Mouse (Mus musculus) cerebellum, adult 9-10 months (tissue): ENCODE data around the gene Map3k11.
"Not testable (repeated sequence)": the region's sequence is repeated elsewhere in the genome, so short reads cannot be mapped to it uniquely, and the experiment has no call there.

ENCODE experiments used
- DNase-seq: peaks from one replicate; pipeline ENCODE4 v3.0.0; 2022

Map3k11 gene

DNA sequence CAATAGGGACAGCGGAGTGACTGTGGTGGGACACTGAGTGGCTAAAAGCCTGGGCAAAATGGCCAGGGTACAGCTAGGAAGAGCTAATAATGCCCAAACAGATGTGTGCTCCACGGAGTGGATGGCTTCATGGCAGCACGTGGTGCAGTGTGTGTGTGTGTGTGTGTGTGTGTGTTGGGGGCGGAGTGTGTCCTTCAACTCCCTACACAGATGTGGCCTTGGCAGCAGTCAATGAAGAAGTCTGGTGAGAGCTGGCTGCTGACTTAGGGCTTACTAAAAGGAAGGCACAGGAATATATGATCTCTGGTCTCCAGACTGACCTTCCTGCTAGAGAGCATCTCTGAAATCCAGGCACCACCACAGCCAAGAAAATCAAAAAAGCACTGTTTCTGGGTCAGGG lies 20.2 kb upstream of the Map3k11 start:
- DNase-seq: no peak

DNA sequence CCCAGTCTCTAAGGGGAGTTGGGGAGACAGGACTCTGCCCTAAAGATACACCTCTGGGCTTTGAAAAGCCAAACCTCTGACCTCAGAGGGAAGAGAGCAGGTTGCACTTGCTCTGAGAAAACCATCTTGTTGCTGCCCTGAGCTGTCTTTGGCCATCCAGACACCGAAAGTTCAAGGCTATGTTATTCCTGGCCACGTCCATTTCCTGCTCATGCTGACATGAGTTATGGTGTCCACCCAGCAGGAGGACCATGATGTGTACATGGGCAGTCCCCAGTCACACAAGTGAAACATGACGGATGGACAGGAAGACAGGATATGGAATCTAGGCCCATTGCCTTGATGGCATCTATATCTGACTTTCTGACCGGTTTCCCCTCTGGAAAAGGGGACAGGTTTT lies 8.1 kb upstream of the Map3k11 start:
- DNase-seq: no peak

DNA sequence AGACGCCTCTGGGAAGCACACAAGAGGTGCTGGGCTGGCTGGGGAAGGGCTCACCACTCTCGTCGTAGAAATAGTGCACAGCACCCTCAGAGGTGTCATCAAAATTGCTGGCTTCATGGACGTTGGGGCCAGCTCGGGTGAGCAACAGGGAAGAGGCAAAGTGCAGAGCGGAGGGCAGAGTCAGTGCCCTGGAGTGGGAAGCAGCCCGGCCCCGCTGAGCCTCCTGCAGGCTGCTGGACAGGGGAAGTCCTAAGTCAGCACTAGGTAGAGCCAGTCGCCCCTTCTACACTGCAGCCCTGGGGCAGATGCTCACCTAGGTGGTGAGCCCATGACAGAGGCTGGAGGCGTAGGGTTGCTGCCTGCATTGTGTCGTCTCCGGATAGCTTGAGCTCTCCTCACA lies 4.3 kb upstream of the Map3k11 start:
- no peak for DNase-seq

DNA sequence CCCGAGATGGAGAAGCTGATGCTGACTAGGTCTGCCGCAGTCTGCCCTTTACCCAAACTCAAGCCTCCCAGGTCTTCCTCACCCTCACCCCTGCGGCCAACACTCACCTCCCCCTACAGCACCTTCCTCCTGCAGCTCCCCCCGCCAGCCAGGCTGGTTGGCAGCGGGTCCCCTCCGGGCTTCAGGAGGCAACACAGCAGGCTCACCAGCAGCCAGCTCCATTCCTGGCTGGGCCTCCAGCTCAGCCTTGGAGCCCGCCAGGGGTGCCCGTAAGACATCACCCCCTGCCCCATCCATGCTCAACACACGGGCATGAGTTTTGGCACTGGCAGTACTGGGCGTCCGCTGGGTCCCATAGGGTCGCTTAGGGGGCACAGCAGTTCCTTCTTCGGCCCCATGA lies 3.6 kb upstream of the Map3k11 start:
- DNase-seq: no peak

DNA sequence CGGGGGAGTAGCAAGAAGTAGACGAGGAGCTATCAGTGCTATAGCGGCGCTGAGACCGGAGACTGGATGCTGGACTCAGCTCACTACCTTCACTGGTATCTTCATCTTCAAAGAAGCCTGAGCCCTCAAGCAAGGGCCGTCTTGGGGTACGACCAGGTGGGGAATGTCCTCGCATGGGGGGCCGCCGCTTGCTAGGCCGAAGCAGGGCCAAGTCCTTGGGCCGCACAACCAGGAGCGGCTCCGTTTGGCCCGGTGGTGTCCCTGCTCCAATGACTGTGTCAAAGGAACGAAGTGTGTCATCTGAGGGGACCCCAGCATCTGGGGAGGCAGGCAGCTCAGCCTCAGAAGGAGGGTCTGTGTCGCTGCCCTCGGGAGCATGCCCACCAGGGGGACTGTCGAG lies 3.1 kb upstream of the Map3k11 start:
- DNase-seq: no peak

DNA sequence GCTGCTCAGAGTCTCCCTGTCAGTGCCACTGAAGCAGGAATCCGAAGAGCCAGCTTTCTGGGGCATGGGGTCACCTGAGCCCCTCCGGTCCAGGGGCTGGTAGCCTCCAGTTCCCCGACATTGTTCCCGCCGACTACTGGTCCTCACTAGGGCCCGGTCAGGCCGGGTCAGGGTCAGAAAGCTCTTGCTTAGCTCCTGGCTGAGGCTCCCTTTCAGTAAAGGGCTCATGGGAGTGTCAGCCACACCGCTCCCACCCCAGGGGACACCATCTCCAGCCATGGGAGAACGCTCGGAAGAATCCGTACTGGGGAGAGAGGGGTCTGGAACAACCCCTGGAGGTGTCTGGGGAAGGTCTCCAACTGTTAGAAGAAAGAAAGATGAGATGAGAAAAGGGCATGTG lies 2.7 kb upstream of the Map3k11 start:
- DNase-seq: no peak

DNA sequence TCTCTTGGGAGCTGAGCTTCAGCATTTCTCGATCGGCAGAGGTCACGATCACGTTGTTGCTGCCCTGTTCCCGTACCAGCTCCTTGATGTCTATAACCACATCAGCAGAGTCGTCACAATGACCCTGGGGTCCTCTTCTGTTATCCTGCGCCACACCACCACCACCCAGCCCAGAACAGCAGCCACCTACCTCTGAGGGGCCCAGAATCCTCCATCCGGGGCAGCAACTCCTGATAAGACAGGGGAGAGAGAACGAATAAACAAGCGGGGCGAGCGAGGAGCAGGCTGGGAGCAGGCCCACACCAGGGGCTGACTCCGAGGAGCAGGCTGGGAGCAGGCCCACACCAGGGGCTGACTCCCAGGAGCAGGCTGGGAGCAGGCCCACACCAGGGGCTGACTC lies 2.1 kb upstream of the Map3k11 start:
- no peak for DNase-seq

DNA sequence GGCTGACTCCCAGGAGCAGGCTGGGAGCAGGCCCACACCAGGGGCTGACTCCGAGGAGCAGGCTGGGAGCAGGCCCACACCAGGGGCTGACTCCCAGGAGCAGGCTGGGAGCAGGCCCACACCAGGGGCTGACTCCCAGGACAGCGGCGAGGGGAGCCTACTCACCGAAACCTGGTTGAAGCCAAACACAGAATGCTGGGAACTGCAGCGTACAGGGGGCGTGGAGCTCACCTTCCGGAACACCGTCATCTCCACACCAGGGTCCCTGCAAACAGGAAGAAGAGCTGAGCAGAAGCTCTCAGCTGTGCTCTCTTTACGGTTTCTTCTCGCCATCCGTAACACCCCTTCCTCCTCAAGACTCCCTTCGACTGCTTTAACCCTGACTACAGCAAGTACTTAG lies 1.6 kb upstream of the Map3k11 start:
- not testable (repeated sequence) for DNase-seq

DNA sequence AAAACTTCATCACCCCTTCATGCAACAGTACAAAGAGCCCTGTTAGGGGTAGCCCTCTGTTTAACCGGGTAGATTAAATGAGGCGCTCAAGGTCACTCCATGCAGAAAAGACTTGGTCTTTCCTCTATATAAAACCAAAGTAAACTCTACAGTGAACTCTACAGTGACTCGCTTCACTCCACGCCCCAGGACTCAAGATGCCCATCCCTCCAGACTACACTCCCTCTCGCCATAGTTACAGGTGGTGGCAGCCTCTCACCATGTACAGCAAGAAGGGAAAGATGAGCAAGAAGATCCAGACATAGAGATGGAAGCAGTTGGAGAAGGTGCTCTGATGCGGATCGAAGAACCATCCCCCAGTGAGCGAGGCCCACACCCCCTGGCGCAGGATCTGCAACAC lies 804 bp upstream of the Map3k11 start:
- no peak for DNase-seq

DNA sequence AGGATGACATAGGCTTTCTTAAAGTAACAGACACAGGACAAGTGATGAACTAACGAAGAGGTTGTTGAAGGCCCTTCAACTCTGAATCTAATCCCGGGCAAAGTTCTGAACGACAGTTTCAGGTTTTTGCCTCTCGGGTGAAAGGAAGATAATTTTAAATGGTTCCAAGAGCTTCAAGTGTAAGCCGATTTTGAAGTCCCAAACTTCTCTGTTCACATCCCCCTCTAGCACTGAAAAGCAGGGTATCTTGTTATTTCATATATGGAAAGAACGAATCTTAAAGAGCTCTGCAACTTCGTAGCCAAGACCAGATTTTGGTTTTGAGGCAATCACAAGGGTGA lies 516 bp downstream of the Map3k11 start:
- no peak for DNase-seq

DNA sequence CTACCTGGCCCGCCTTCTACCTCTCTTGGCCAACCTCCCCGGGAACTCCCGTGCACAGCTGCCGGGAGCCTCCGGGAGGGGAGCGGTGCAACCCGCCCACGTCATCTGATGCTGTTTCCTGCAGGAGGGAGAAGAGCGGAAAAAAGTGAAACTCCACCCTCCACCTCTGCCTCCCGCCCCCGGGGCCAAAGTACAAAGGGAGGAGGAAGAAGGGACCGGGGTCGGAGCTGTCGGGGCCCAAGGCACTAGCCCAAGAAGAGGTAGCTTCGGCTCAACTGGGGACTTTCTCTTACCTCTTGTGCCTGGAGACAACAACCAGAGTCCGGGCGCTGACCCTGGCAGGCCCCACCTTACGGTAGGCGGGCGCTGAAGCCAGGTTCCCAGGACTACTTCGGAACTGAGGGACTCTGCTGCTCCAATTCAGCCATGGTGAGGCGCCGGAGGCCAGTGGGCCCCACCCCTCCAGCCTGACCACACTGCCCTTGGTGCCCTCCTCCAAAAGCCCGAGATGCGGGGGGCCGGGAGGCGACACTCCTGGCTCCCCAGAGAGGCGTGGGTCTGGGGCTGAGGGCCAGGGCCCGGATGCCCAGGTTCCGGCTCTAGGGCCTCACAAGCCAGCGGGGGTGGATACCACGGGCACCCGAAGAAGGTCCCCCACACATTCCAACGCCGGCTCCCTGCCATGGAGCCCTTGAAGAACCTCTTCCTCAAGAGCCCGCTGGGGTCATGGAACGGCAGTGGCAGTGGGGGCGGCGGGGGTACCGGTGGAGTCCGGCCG lies 1.2 kb downstream of the Map3k11 start:
- DNase-seq: peak; percentile 78

DNA sequence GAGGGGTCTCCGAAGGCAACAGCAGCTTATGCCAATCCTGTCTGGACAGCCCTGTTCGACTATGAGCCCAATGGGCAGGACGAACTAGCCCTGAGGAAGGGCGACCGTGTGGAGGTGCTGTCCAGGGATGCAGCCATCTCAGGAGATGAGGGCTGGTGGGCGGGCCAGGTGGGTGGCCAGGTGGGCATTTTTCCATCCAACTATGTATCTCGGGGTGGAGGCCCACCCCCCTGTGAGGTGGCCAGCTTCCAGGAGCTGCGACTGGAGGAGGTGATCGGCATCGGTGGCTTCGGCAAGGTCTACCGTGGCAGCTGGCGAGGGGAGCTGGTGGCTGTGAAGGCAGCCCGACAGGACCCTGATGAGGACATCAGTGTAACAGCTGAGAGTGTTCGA lies 1.8 kb downstream of the Map3k11 start:
- DNase-seq: peak; percentile 65

DNA sequence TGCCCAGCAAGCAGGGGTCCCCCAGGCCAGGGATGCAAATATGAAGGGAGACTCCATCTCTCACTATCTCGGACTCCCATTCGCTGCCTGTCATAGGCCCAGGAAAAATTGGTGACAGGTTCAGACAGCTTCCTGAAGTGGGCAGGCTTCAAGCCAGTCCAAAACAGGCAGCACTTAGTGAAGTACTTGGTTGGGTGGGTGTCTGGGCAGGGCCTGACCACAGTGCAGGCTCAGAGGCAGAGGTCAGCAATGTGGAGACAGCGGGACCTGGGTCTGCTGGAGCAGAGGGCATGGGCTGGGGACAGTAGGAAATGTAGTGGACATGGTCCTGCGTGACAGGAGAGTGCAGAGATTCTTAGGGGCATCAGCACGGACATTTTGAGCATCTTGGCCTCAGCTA lies 3.1 kb downstream of the Map3k11 start:
- no peak for DNase-seq

DNA sequence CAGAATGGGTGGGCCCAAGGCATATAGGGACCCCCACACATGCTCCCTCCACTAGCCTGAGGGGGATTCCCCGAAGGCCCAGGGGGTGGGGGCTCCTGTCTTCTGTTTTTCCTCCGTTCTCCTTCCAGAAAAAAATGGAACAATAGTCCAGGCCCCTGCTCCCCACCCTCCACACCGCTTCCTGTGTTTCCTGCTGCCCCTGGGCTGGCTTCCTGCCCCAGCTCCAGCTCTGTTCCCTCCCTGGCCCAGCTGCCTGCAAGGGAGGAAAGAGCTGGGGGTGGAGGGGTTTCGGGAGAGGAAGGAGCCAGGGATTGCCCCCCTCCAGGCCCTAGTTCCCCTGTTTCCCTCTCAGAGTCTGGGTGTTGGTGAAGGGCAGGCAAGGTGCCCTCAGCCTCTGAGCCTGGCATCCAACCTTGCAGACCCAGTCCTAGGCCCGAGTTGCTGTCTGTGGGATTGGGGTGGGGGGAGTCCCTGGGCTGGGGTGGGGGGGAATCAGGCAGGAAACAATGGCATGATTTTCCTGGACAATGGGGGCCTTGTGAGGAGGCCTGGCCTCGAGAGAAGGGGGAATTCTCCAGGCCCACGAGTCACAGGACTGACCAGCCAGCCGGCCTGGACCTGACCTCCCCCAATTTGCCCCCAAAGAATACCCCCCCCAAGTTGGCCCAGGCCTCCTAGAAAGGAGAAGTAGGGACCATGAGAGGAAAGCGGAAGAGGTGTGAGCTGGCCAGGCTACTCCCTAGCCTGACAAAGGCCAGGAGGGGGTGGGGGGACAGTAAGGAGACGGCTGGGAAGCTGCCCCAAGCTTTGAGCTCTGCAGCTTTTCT lies 3.8 kb downstream of the Map3k11 start:
- DNase-seq: no peak

DNA sequence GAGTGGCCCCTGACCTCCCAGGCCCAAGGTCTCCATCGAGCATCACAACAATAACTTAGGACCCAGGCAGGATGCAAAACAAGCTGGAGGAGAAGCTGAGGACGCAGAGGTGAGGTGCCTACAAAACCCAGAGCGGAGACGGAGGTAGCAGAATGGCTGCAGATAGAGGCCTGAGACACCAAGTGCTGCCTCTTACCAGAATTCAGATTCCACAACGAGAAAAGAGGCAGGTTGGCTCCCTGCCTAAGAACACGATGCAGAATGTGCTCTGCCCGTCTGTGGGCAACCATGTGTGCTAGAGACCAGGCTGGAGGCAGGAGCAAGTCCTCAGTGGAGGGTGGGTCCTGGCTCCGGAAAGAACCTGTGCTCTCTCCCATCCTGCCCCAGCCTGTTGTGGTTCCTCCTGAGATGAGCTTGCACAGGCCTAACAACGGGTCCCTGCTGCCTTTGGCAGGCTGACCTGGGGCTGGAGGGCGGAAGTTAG lies 4.4 kb downstream of the Map3k11 start:
- no peak for DNase-seq

DNA sequence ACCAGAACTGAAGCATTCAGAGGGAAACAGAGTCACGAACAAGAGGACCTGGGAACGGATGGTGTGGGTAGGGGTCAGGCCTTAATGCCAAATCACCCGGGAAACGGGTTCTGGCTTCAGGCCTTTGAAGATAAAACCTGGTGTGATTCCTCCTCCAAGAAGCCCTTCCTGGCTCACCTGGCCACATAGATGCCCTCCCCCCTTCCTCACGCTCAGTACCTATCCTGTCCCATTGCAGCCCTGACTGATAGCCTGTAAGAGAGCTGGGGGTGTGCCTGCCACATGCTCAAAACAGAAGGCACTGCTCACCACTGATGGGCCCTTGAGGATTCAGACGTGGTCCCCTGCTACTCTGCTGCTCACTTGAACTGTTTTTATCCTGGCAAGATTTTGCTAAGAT lies 5.3 kb downstream of the Map3k11 start:
- DNase-seq: no peak

DNA sequence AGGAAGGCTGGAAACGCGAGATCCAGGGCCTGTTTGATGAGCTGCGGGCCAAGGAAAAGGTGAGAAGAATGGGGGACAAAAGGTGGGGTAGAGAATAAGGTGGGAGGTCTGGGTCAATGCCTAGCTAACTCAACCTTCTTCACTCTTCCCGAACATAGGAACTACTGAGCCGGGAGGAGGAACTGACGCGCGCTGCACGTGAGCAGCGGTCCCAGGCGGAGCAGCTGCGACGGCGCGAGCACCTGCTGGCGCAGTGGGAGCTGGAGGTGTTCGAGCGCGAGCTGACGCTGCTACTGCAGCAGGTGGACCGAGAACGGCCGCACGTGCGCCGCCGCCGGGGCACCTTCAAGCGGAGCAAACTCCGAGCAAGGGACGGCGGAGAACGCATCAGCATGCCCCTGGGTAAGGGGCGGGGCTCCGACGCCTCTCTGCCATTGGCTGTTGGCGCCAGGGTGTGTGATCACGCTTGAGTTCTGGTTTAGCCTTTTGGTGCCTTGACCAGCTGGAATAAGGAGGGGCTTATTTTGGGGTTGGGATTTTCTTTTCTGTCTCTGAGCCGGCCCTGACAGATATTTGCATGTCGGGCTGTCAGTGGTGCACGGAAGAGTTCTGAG lies 7.4 kb downstream of the Map3k11 start:
- DNase-seq: no peak

DNA sequence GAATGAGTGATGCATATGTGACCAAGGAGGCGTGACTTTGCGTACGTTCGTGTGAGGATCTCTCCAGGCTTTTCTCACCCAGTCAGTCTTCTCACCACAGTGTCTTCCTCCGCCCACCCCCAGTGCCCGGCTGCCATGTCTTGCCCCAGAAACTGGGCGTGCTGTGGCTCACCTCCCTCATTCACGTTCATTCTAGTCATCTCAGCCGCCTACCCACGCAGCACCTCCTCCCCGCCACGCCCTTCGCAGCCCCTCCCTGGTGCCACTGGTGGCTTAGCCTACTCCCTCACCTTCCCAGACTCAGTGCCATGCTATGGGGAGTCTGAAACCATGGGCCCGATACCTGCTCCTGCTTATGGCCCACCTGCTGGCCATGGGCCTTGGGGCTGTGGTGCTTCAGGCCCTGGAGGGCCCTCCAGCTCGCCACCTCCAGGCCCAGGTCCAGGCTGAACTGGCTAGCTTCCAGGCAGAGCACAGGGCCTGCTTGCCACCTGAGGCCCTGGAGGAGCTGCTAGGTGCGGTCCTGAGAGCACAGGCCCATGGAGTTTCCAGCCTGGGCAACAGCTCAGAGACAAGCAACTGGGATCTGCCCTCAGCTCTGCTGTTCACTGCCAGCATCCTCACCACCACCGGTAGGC lies 15.7 kb downstream of the Map3k11 start, which contains the start of gene Kcnk7:
Gene Kcnk7 (plus strand): TSS at position 205 of the 638 bp plus-strand sequence.
- DNase-seq: no peak

DNA sequence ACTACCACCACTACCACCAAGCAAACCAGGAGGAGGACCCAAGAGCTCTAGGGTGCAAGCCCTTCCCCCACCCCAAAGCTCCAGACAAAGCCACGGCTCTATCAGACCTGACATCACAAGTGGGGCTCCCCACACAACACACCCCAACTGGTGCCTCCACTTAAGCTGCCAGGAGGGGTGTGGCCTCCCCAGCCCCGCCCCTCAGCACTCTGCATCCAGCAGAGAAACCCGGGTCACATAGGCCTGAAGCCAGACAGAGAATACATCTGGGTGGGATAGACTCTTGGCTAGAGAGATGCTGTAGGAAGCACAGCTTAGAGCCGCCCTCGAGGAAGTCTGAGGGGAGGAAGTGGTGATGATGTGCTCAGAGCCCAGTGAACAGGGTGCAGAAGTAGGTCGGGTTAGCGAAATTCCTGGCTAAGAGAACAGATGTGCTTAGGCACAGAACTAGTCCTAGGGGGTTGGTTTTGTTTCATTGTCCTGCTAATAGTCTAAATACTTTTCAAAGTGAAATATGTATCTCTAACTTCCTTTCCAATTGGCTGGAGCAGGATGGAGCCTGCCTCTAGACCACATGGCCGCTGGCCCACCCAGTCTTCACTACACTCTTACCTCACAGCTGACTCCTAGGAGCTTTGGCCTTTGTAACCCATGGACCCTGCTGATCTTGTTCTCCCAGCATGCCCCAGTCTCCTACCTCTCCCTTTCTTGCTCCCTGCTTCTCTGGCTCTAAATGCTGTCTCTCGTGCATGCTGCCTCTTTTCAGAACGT lies 16.4 kb downstream of the Map3k11 start:
- DNase-seq: no peak

DNA sequence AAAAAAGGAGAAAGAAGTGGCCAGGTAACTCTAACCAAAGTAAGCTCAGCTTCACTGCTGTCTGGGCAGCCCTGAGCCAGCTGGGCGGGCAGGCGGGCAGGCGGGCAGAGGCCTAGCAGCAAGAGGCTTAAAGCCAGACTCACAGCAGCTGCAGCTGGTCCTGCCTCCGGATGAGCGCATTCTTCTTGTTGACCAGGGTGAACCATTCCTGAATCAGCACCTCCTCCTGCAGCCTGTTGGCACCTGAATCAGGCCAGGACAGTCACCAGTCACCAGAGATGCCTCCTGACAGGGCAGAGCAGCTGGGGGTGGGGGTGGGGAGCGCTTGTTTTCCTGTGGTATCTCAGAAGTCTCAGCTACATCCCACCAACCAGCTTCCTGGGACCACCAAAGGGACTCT lies 21.5 kb downstream of the Map3k11 start:
- no peak for DNase-seq

DNA sequence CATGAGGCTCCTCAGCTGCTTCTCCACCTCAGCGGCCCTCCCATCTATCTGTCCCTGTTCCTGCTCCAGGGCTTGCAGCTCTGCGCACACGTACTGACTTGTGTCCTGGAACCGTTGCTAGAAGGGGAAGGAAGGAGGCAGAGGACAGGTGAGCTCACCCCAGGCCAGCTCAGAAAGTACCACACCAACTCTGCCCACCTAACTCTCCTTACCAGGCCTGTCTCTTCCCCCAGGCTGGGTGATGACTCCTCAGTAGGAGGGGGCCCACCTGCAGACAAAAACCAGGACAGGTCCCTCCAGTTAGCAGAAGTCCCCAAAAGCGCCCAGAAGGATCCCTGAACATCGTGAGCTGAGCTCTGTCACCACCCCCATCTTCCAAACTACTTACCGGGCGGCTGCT lies 22.0 kb downstream of the Map3k11 start:
- no peak for DNase-seq

DNA sequence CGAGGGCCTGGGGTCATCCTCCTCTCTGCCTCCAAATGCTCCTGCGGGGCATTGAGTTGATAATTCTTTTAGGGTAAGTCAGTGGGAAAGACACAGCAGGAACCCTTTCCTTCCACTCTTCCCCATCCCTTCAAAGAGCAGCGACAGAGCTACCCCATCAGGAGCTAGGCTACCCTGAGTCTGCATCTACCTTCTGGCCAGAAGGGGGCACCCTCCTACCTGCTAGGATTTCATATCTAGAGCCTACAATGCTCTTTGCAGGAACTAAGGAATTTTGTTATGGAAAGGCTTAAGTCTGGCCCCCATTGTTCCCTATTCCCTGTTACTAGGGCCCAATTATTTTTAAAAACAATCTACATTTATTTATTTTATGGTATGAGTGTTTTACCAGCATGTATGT lies 22.7 kb downstream of the Map3k11 start:
- peak; percentile 86 for DNase-seq
